Comparison of ENCODE assay signal across 22 mouse cellular contexts in the genomic region with DNA sequence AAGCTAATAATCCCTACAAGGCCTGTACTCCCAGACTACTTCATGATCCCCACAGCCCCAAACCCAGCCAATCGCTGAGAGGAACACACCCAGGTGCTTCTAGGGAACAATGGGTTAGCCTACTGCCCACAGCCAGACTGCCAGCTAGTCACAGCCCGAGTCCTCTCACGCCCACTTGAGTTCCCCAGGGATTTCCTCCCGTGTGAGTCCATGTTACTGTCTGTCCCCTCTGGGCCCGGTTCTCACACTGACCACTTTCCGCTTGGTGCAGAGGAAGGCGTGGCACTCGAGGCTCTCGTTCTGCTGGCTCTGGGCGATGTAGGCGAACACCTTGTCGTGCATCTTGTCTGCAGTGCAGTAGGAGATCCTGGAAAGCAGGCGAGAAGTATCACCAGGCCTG. TPM values are rescaled to one million over a fixed set of nuclear protein-coding genes. Genes with fewer than 3 reads are reported as not detected.
A peak's percentile ranks its signal among the peaks of the same experiment; 100 is the strongest.
DNase-seq lines count a peak whose midpoint lies in the region; ATAC-seq lines count a peak whose summit lies in the region.
"Had no signal": no experiment of that assay in that cellular context is flagged by ENCODE, and none has a peak within 500 bp of the region (broad histone marks: within the 10 kb centered on the region; RNA-seq: fewer than 3 reads in every experiment).

No protein-coding gene starts in this region.

- ATAC-seq in midbrain, embryonic 11.5 days (ENCODE audit: low FRiP score): no peak
- ATAC-seq in liver, embryonic 16.5 days (ENCODE audit: low read depth): no peak
- ATAC-seq: forebrain, embryonic 15.5 days; hindbrain, postnatal 0 days; intestine, embryonic 16.5 days had no signal

- WGBS in midbrain, embryonic 10.5 days: 90% methylated on average over 13 of the region's 13 CpGs
- WGBS in midbrain, embryonic 11.5 days: 83% methylated on average over 13 of the region's 13 CpGs
- 71% methylated on average over 13 of the region's 13 CpGs for WGBS in liver, embryonic 16.5 days (ENCODE audit: insufficient replicate concordance)

- H3K4me2 ChIP-seq in midbrain, embryonic 11.5 days: no peak overlapping the region
- no peak overlapping the region for H3K4me2 ChIP-seq in liver, embryonic 16.5 days (ENCODE audit: low read depth, low read length)
- H3K4me2 ChIP-seq: forebrain, embryonic 15.5 days; heart, embryonic 15.5 days; limb, embryonic 13.5 days; lung, embryonic 14.5 days had no signal

- no peaks in the 10 kb centered on the region for H3K36me3 ChIP-seq in midbrain, embryonic 10.5 days
- no peaks in the 10 kb centered on the region for H3K36me3 ChIP-seq in midbrain, embryonic 11.5 days (ENCODE audit: control insufficient read depth, insufficient read depth, low read length)
- no peaks in the 10 kb centered on the region; the same call in 1 of the 2 replicates for H3K36me3 ChIP-seq in liver, embryonic 16.5 days (ENCODE audit: control insufficient read depth, insufficient read depth)
- H3K36me3 ChIP-seq: forebrain, embryonic 15.5 days; heart, embryonic 15.5 days had no signal

- peak; percentile 96 for DNase-seq in heart, adult 11 months
- no peak for DNase-seq in heart, adult 9 months (ENCODE audit: low spot score in 2 of 2)
- DNase-seq in midbrain, embryonic 10.5 days (ENCODE audit: low spot score): no peak
- DNase-seq in midbrain, embryonic 11.5 days (ENCODE audit: low spot score, missing footprints): no peak
- DNase-seq in left cerebral cortex, postnatal 36 days (ENCODE audit: low spot score in 2 of 2): no peak
- DNase-seq in urinary bladder, postnatal 10 days (ENCODE audit: low spot score): no peak
- DNase-seq: adrenal gland, postnatal 25 days; cerebellum, adult 11 months; cerebellum, postnatal 14 days; gastrocnemius, postnatal 14 days; kidney, adult 9 months; kidney, postnatal 25 days; layer of hippocampus, postnatal 36 days; lung, embryonic 14.5 days had no signal

- no peak overlapping the region for H3K9ac ChIP-seq in midbrain, embryonic 11.5 days (ENCODE audit: low read length)
- H3K9ac ChIP-seq in liver, embryonic 16.5 days (ENCODE audit: low read depth, low read length): no peak overlapping the region
- H3K9ac ChIP-seq: forebrain, embryonic 15.5 days; heart, embryonic 15.5 days; lung, embryonic 14.5 days had no signal

- no peaks in the 10 kb centered on the region for H3K27me3 ChIP-seq in midbrain, embryonic 10.5 days (ENCODE audit: low read depth, poor library complexity, severe bottlenecking)
- no peaks in the 10 kb centered on the region for H3K27me3 ChIP-seq in midbrain, embryonic 11.5 days (ENCODE audit: control insufficient read depth, insufficient read depth, low read length)
- no peaks in the 10 kb centered on the region for H3K27me3 ChIP-seq in liver, embryonic 16.5 days (ENCODE audit: control insufficient read depth, insufficient read depth, low read depth, low read length)
- H3K27me3 ChIP-seq: forebrain, embryonic 15.5 days; heart, embryonic 15.5 days; limb, embryonic 13.5 days had no signal

- intact Hi-C loops in left cerebral cortex, postnatal 36 days (cut with DNase I): no loop called here

- 0 out of 2 replicates have a peak overlapping the region, but pooled peaks have one; percentile 72 for H3K27ac ChIP-seq in midbrain, embryonic 10.5 days (replicated peaks)
- no peak overlapping the region for H3K27ac ChIP-seq in midbrain, embryonic 11.5 days (ENCODE audit: low read depth, low read length)
- H3K27ac ChIP-seq in brown adipose tissue, adult 24 weeks (replicated peaks; ENCODE audit: low read depth, low read length): 0 out of 2 replicates have a peak overlapping the region, but pooled peaks have one; percentile 13
- H3K27ac ChIP-seq in liver, embryonic 16.5 days (ENCODE audit: low read length): peak overlapping the region; percentile 1
- H3K27ac ChIP-seq: forebrain, embryonic 15.5 days; heart, embryonic 15.5 days; hindbrain, postnatal 0 days; layer of hippocampus, adult 2 months; limb, embryonic 13.5 days had no signal

- H3K4me1 ChIP-seq in midbrain, embryonic 10.5 days: peaks cover 44% of the 10 kb centered on the region
- H3K4me1 ChIP-seq in midbrain, embryonic 11.5 days (ENCODE audit: control insufficient read depth, insufficient read depth, low read length): peaks cover 18% of the 10 kb centered on the region
- H3K4me1 ChIP-seq in brown adipose tissue, adult 24 weeks (ENCODE audit: control insufficient read depth, insufficient read depth, insufficient read length, low read length): peaks cover 42% of the 10 kb centered on the region
- peaks cover 94% of the 10 kb centered on the region for H3K4me1 ChIP-seq in liver, embryonic 16.5 days (ENCODE audit: control insufficient read depth, low read depth, low read length)
- H3K4me1 ChIP-seq: forebrain, embryonic 15.5 days had no signal

- H3K9me3 ChIP-seq in midbrain, embryonic 10.5 days (replicated peaks): no peaks in the 10 kb centered on the region
- no peaks in the 10 kb centered on the region for H3K9me3 ChIP-seq in midbrain, embryonic 11.5 days (ENCODE audit: control insufficient read depth, low read length)
- H3K9me3 ChIP-seq in liver, embryonic 16.5 days (replicated peaks; ENCODE audit: control insufficient read depth, low read length): no peaks in the 10 kb centered on the region
- H3K9me3 ChIP-seq: forebrain, embryonic 15.5 days; heart, embryonic 15.5 days; limb, embryonic 13.5 days had no signal

- H3K4me3 ChIP-seq in midbrain, embryonic 10.5 days: no peak overlapping the region
- H3K4me3 ChIP-seq in midbrain, embryonic 11.5 days (ENCODE audit: low read depth, low read length): no peak overlapping the region
- H3K4me3 ChIP-seq in brown adipose tissue, adult 24 weeks (ENCODE audit: insufficient read depth, low read depth, low read length): no peak overlapping the region
- H3K4me3 ChIP-seq in liver, embryonic 16.5 days (ENCODE audit: low read depth, low read length): no peak overlapping the region
- H3K4me3 ChIP-seq: forebrain, embryonic 15.5 days; heart, embryonic 15.5 days; layer of hippocampus, adult 2 months; limb, embryonic 13.5 days had no signal

RNA-seq across cellular contexts. Expression of a gene that starts 12.9 kb away (rescaled TPM):
- 8.6 and 9.3 TPM in 2 replicates for polyA plus RNA-seq in midbrain, embryonic 10.5 days (2016; fragmentation: Nextera tagmentation; extraction: Ambion mirVana)
- 4.8 and 5.7 TPM in 2 replicates for polyA plus RNA-seq in midbrain, embryonic 11.5 days (2014; fragmentation: Nextera tagmentation; extraction: Ambion mirVana)
- 6.8 and 11.8 TPM in 2 replicates for polyA plus RNA-seq in brown adipose tissue, adult 24 weeks (2012; ENCODE audit: insufficient read depth, insufficient read length, missing spikeins)
- 20.1 and 20.7 TPM in 2 replicates for polyA plus RNA-seq in liver, embryonic 16.5 days (2015; fragmentation: Nextera tagmentation; extraction: Ambion mirVana)
- 1 to 10 TPM; 3.1 to 3.5 TPM for total RNA-seq in left cerebral cortex, postnatal 36 days (2021)

RNA-seq across cellular contexts. Expression of a gene that starts 50.9 kb away (rescaled TPM):
- polyA plus RNA-seq in midbrain, embryonic 10.5 days (2016; fragmentation: Nextera tagmentation; extraction: Ambion mirVana): 2.8 and 3.1 TPM in 2 replicates
- polyA plus RNA-seq in midbrain, embryonic 11.5 days (2014; fragmentation: Nextera tagmentation; extraction: Ambion mirVana): 3.1 and 3.2 TPM in 2 replicates
- polyA plus RNA-seq in brown adipose tissue, adult 24 weeks (2012; ENCODE audit: insufficient read depth, insufficient read length, missing spikeins): 2.5 and 2.6 TPM in 2 replicates
- polyA plus RNA-seq in liver, embryonic 16.5 days (2015; fragmentation: Nextera tagmentation; extraction: Ambion mirVana): 0.97 and 1.2 TPM in 2 replicates
- 10 to 100 TPM; 37.8 to 42.0 TPM for total RNA-seq in left cerebral cortex, postnatal 36 days (2021)
